ENCODE assay signal across 16 mouse cellular contexts in the genomic region with DNA sequence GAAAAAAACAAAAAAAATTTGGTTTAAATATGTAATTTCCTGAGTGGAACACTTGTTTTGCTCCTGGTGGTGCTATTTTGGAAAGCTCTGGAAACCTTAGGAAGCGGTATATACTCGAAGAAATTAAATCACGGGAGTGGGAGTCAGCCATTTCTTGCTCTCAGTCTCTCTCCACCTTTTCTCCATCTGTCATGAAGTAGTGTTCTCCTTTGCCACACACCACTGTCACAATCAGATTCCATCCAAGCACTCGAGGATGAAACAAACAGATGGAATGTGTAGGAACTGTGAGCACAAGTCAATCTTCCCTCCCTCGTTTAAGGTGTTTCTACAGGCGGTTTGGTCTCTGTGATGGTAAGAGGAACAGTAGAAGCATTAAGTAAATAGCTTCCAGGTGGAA.
"Had no signal": no experiment of that assay in that cellular context is flagged by ENCODE, and none has a peak within 500 bp of the region (broad histone marks: within the 10 kb centered on the region; RNA-seq: fewer than 3 reads in every experiment).

No protein-coding gene starts in this region.

- ATAC-seq: forebrain, postnatal 0 days; hindbrain, embryonic 16.5 days; inflammation-experienced regulatory T-cells, adult 6 months; intestine, embryonic 15.5 days; intestine, postnatal 0 days had no signal

- DNase-seq: forebrain, postnatal 0 days; gastrocnemius, postnatal 14 days; gastrocnemius, postnatal 36 days; heart, adult 2 months; heart, postnatal 14 days; heart, postnatal 36 days; kidney, adult 18-20 months; kidney, adult 8-10 months; kidney, postnatal 10 days; kidney, postnatal 25 days; kidney, postnatal 4 days; liver had no signal
